In genomic region chrX:76598459-76599206, GRCm38 (mm10) we compare ENCODE assay signal across 8 mouse cellular contexts. TPM values are rescaled to one million over a fixed set of nuclear protein-coding genes. Genes with fewer than 3 reads are reported as not detected.
DNase-seq lines count a peak whose midpoint lies in the region; ATAC-seq and TF ChIP-seq lines count a peak whose summit lies in the region.

No protein-coding gene starts in this region.

- H3K4me3 ChIP-seq in G1E (ENCODE audit: low read depth, low read length): no peak overlapping the region
- no peak overlapping the region for H3K4me3 ChIP-seq in heart, embryonic 11.5 days (ENCODE audit: low read depth, low read length)
- no peak overlapping the region for H3K4me3 ChIP-seq in stomach, postnatal 0 days (ENCODE audit: low read depth, low read length)

- H3K27me3 ChIP-seq in G1E (ENCODE audit: insufficient read depth, low read length): no peaks in the 10 kb centered on the region
- no peaks in the 10 kb centered on the region for H3K27me3 ChIP-seq in heart, embryonic 11.5 days (ENCODE audit: control insufficient read depth, insufficient read depth, low read length)
- H3K27me3 ChIP-seq in stomach, postnatal 0 days (ENCODE audit: control insufficient read depth, insufficient read depth, low read length): no peaks in the 10 kb centered on the region

- no peaks in the 10 kb centered on the region for H3K9me3 ChIP-seq in G1E (replicated peaks)
- no peaks in the 10 kb centered on the region for H3K9me3 ChIP-seq in heart, embryonic 11.5 days (replicated peaks; ENCODE audit: control insufficient read depth, low read length)
- no peaks in the 10 kb centered on the region for H3K9me3 ChIP-seq in stomach, postnatal 0 days (ENCODE audit: control insufficient read depth, low read length)

- H3K4me1 ChIP-seq in G1E (ENCODE audit: insufficient read depth, low read depth, low read length): no peaks in the 10 kb centered on the region
- no peaks in the 10 kb centered on the region for H3K4me1 ChIP-seq in heart, embryonic 11.5 days (ENCODE audit: control insufficient read depth, insufficient read depth, low read length)
- no peaks in the 10 kb centered on the region for H3K4me1 ChIP-seq in stomach, postnatal 0 days (replicated peaks; ENCODE audit: control insufficient read depth, insufficient read depth)

- WGBS in heart, embryonic 11.5 days (ENCODE audit: insufficient replicate concordance): 42% methylated on average over 6 of the region's 6 CpGs
- 49% methylated on average over 5 of the region's 6 CpGs for WGBS in stomach, postnatal 0 days

- DNase-seq in cerebellum, adult 9-11 months: no peak
- DNase-seq in G1E (ENCODE audit: low spot score): no peak
- peak; percentile 81 for DNase-seq in embryo, embryonic 11 days
- peak; percentile 28 for DNase-seq in kidney, postnatal 10 days
- peak; percentile 32 for DNase-seq in stomach, postnatal 0 days (ENCODE audit: low spot score)

- no peak overlapping the region for H3K4me2 ChIP-seq in heart, embryonic 11.5 days
- H3K4me2 ChIP-seq in stomach, postnatal 0 days (replicated peaks; ENCODE audit: low read depth): no peak overlapping the region

- H3K9ac ChIP-seq in heart, embryonic 11.5 days (ENCODE audit: low read depth, low read length): no peak overlapping the region
- H3K9ac ChIP-seq in stomach, postnatal 0 days (ENCODE audit: low read length): no peak overlapping the region

- H3K27ac ChIP-seq in heart, embryonic 11.5 days (ENCODE audit: low read depth, low read length): no peak overlapping the region
- no peak overlapping the region for H3K27ac ChIP-seq in stomach, postnatal 0 days (replicated peaks)

- H3K36me3 ChIP-seq in G1E (replicated peaks): no peaks in the 10 kb centered on the region
- H3K36me3 ChIP-seq in heart, embryonic 11.5 days (ENCODE audit: control insufficient read depth, insufficient read depth, low read length): no peaks in the 10 kb centered on the region
- no peaks in the 10 kb centered on the region for H3K36me3 ChIP-seq in stomach, postnatal 0 days (ENCODE audit: control insufficient read depth, insufficient read depth, low read length)

- 0 out of 2 replicates have a peak, but pooled peaks have one; percentile 25 for TF ChIP-seq CTCF in G1E (IDR thresholded peaks at IDR 0.05; ENCODE audit: low read depth, low read length)
- TF ChIP-seq CTCF in stomach, postnatal 0 days (IDR thresholded peaks at IDR 0.05; ENCODE audit: low read depth): no peak

- peak; percentile 100 for ATAC-seq in cerebellum, adult (ENCODE audit: insufficient number of reproducible peaks, low FRiP score, low TSS enrichment)
- peak; percentile 100 for ATAC-seq in G1E (ENCODE audit: extremely low read depth, insufficient number of reproducible peaks, low FRiP score, poor library complexity, severe bottlenecking)
- ATAC-seq in heart, embryonic 11.5 days (replicated peaks; ENCODE audit: insufficient number of reproducible peaks, low FRiP score, low TSS enrichment): peak; percentile 100
- ATAC-seq in megakaryocyte-erythroid progenitor cell, adult 5-6 weeks (replicated peaks; ENCODE audit: low FRiP score, low TSS enrichment, poor library complexity, severe bottlenecking): peak; percentile 100
- peak; percentile 100 for ATAC-seq in stomach, postnatal 0 days (ENCODE audit: low FRiP score, low TSS enrichment)

- no peak for TF ChIP-seq EP300 in stomach, postnatal 0 days (optimal IDR thresholded peaks at IDR 0.05)

RNA-seq across cellular contexts. Expression of gene Cldn34d, which starts 4.1 kb away (rescaled TPM):
- not detected in 2 replicates for total RNA-seq in G1E (2014; fragmentation: Nextera tagmentation)
- total RNA-seq in G1E (2017): not detected in 2 replicates
- not detected in 2 replicates for polyA plus RNA-seq in G1E (2012)
- not detected in 2 replicates for polyA plus RNA-seq in heart, embryonic 11.5 days (2014; fragmentation: Nextera tagmentation; extraction: Ambion mirVana)
- not detected in 2 replicates for total RNA-seq in megakaryocyte-erythroid progenitor cell, adult 5-6 weeks (2014; fragmentation: Nextera tagmentation)
- total RNA-seq in megakaryocyte-erythroid progenitor cell, adult 5-6 weeks (2017): not detected in 2 replicates
- not detected in 2 replicates for polyA plus RNA-seq in stomach, postnatal 0 days (2015; fragmentation: Nextera tagmentation; extraction: Ambion mirVana)

Comparison
In these comparisons a context has a peak if more than half of its experiments do, and no peak if none do; other contexts are left out.
1. DNase-seq: peak in embryo, embryonic 11 days (single experiment), kidney, postnatal 10 days (single experiment) and stomach, postnatal 0 days (single experiment); none in cerebellum, adult 9-11 months (single experiment) and G1E (single experiment).
2. Peak in every context shown above with its lines, with median percentiles within 50 percentile points of each other: ATAC-seq.